Mouse (Mus musculus): ENCODE measurements around the gene Commd9.

The Commd9 gene

GRCm38 (mm10) chr2:101885768-101886438 lies at the start of gene Commd9:
TSS of gene Commd9 (plus strand) at chr2:101886247.
- DNase-seq (ENCODE audit: low read depth, low spot score), result peak; percentile 83

GRCm38 (mm10) chr2:101842756-101843155 lies 43.3 kb upstream of the Commd9 start:
- DNase-seq (ENCODE audit: low read depth, low spot score), result no peak

- DNase-seq (ENCODE audit: low read depth, low spot score), result no peak
Observed at GRCm38 (mm10) chr2:101854792-101855191, 31.3 kb upstream of the Commd9 start.

- DNase-seq (ENCODE audit: low read depth, low spot score), result no peak
Observed at GRCm38 (mm10) chr2:101856174-101856573, 29.9 kb upstream of the Commd9 start.

- no peak for DNase-seq (ENCODE audit: low read depth, low spot score)
Observed at GRCm38 (mm10) chr2:101860920-101861485, 25.0 kb upstream of the Commd9 start.

GRCm38 (mm10) chr2:101862219-101863123 lies 23.6 kb upstream of the Commd9 start:
- no peak for DNase-seq (ENCODE audit: low read depth, low spot score)

GRCm38 (mm10) chr2:101868683-101869082 lies 17.4 kb upstream of the Commd9 start:
- no peak for DNase-seq (ENCODE audit: low read depth, low spot score)

GRCm38 (mm10) chr2:101871179-101871578 lies 14.9 kb upstream of the Commd9 start:
- DNase-seq (ENCODE audit: low read depth, low spot score), result peak; percentile 39

GRCm38 (mm10) chr2:101881471-101882162 lies 4.4 kb upstream of the Commd9 start:
- DNase-seq (ENCODE audit: low read depth, low spot score), result no peak

- DNase-seq (ENCODE audit: low read depth, low spot score), result no peak
Observed at GRCm38 (mm10) chr2:101882998-101883397, 3.0 kb upstream of the Commd9 start, which contains the start of gene Prr5l. TSS of gene Prr5l (minus strand) at chr2:101883027.

GRCm38 (mm10) chr2:101884286-101884685 lies 1.8 kb upstream of the Commd9 start:
- DNase-seq (ENCODE audit: low read depth, low spot score), result no peak

- DNase-seq (ENCODE audit: low read depth, low spot score), result no peak
Observed at GRCm38 (mm10) chr2:101888886-101889285, 2.8 kb downstream of the Commd9 start.

GRCm38 (mm10) chr2:101891143-101891542 lies 5.1 kb downstream of the Commd9 start:
- no peak for DNase-seq (ENCODE audit: low read depth, low spot score)

GRCm38 (mm10) chr2:101894126-101894525 lies 8.1 kb downstream of the Commd9 start:
- no peak for DNase-seq (ENCODE audit: low read depth, low spot score)

GRCm38 (mm10) chr2:101896425-101897204 lies 10.6 kb downstream of the Commd9 start:
- no peak for DNase-seq (ENCODE audit: low read depth, low spot score)

GRCm38 (mm10) chr2:101902196-101902595 lies 16.1 kb downstream of the Commd9 start:
- no peak for DNase-seq (ENCODE audit: low read depth, low spot score)

GRCm38 (mm10) chr2:101905534-101906378 lies 19.7 kb downstream of the Commd9 start:
- peak; percentile 73 for DNase-seq (ENCODE audit: low read depth, low spot score)

GRCm38 (mm10) chr2:101906379-101906690 lies 20.3 kb downstream of the Commd9 start:
- no peak for DNase-seq (ENCODE audit: low read depth, low spot score)

GRCm38 (mm10) chr2:101907386-101908022 lies 21.5 kb downstream of the Commd9 start:
- no peak for DNase-seq (ENCODE audit: low read depth, low spot score)

GRCm38 (mm10) chr2:101908773-101909172 lies 22.7 kb downstream of the Commd9 start:
- DNase-seq (ENCODE audit: low read depth, low spot score), result no peak

Data from embryo, embryonic 11.5 days (tissue).